Mouse (Mus musculus): ENCODE measurements at regions not wholly inside any gene's neighbourhood (a gene's known extent, or its start where the extent isn't known, plus 50 kb on each side); places are given as distances from the start of the nearest gene placed in this dataset.

DNA sequence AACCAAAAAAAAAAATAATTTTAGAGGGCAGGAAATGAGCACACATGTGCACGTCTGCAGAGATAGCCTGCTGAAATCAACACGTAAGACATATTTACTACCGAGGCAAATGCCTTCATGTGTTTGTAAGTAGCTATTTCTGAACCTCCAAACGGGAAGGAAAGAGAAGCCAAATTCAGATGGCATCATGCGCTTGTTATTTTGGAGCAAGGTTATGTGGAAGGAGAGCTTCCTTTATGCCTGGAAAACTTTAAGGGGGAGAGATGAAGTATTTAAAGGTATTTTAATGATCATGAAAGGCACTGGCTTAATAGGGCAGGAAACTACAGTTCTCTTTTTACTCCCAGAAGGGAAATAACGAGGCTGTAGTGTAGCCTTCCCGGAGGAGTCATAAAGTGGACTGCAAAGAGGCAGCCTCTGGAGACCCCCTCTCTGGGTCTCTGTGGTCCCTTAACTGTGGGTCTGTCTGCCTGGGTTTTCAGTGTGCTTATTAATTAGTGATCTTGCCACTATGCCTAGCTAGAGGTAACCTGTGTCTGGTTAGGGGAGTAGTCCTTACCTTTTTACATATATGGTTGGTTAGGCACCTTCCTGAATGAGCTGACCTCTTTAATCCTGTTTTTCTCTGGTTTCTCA is 672.4 kb downstream of the Bcl11a start:
- H3K9ac ChIP-seq (replicated peaks; ENCODE audit: low read depth), result no peak overlapping the region
- H3K27me3 ChIP-seq (replicated peaks; ENCODE audit: insufficient read depth, low read length), result no peaks in the 10 kb centered on the region
- H3K4me3 ChIP-seq (ENCODE audit: low read depth, low read length), result no peak overlapping the region
- H3K4me2 ChIP-seq (replicated peaks; ENCODE audit: low read depth, low read length), result no peak overlapping the region
- 56% methylated on average over 7 of the region's 7 CpGs for WGBS
- ATAC-seq, result no peak
- no peak overlapping the region for H3K27ac ChIP-seq (ENCODE audit: low read length)
- H3K4me1 ChIP-seq (ENCODE audit: insufficient read depth, low read depth, low read length), result no peaks in the 10 kb centered on the region; the same call in 1 of the 2 replicates
- H3K36me3 ChIP-seq (ENCODE audit: insufficient read depth, low read length), result no peaks in the 10 kb centered on the region
- no peaks in the 10 kb centered on the region for H3K9me3 ChIP-seq (ENCODE audit: low read length)
- TF ChIP-seq EP300 (IDR thresholded peaks at IDR 0.05), result no peak
- no peak for TF ChIP-seq CTCF (IDR thresholded peaks at IDR 0.05)
- no peak for DNase-seq (ENCODE audit: low spot score)

DNA sequence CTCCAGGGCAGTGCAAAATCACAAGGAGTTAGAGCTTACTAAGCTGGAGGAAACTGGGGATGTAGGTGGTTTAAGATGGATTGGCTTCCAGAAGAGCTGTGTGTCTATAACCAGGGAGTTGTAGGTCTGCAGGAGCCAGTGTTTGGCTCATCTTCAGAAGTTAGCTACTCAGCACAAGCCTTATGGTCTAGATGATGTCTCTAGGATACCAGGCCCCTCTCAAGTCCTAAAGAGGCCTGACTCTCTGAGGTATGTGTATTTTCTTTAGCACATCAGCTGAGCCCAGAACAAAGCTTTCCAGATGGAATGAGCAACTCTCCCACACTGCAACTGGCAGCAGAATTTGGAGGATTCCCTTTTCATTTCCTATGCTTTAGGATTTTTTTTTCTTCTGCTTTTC is 680.3 kb downstream of the Bcl11a start:
- no peaks in the 10 kb centered on the region for H3K36me3 ChIP-seq (ENCODE audit: insufficient read depth, low read length)
- no peaks in the 10 kb centered on the region for H3K9me3 ChIP-seq (ENCODE audit: low read length)
- H3K27me3 ChIP-seq (replicated peaks; ENCODE audit: insufficient read depth, low read length), result no peaks in the 10 kb centered on the region
- H3K4me3 ChIP-seq (ENCODE audit: low read depth, low read length), result no peak overlapping the region
- ATAC-seq (no peak), DNase-seq (ENCODE audit: low spot score) (no peak)
- no peak overlapping the region for H3K9ac ChIP-seq (replicated peaks; ENCODE audit: low read depth)
- no peak overlapping the region for H3K27ac ChIP-seq (ENCODE audit: low read length)
- no peaks in the 10 kb centered on the region for H3K4me1 ChIP-seq (ENCODE audit: insufficient read depth, low read depth, low read length)
- TF ChIP-seq CTCF (IDR thresholded peaks at IDR 0.05) (no peak), EP300 (IDR thresholded peaks at IDR 0.05) (no peak)
- H3K4me2 ChIP-seq (replicated peaks; ENCODE audit: low read depth, low read length), result no peak overlapping the region

DNA sequence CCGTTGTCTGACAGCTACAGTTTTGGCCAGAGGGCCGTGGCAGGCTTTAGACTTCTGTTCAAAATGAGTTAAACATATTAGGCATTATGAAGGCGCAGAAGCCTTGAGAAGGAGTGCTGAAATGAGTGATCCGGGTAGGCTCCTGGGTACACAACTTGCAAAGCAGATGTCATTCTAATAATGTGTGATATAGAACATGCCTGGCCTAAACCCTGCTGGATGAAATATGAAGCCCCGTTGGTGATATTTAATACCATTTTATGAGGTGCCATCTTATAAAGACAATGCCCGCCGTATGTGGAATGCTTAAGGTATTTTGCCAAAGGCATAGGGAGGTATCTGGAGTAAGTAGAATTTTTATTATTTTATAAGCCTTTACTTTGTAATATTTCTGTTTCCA is 705.6 kb downstream of the Bcl11a start:
- 69% methylated on average over 7 of the region's 7 CpGs for WGBS
- Histone ChIP-seq H3K27ac (ENCODE audit: low read length) (no peak overlapping the region), H3K4me3 (ENCODE audit: low read depth, low read length) (no peak overlapping the region), H3K27me3 (replicated peaks; ENCODE audit: insufficient read depth, low read length) (no peaks in the 10 kb centered on the region), H3K9me3 (ENCODE audit: low read length) (no peaks in the 10 kb centered on the region), H3K9ac (replicated peaks; ENCODE audit: low read depth) (no peak overlapping the region), H3K4me2 (replicated peaks; ENCODE audit: low read depth, low read length) (no peak overlapping the region), H3K36me3 (ENCODE audit: insufficient read depth, low read length) (no peaks in the 10 kb centered on the region), H3K4me1 (ENCODE audit: insufficient read depth, low read depth, low read length) (no peaks in the 10 kb centered on the region)
- TF ChIP-seq EP300 (IDR thresholded peaks at IDR 0.05), result no peak
- TF ChIP-seq CTCF (IDR thresholded peaks at IDR 0.05), result no peak
- DNase-seq (ENCODE audit: low spot score) (no peak), ATAC-seq (no peak)

DNA sequence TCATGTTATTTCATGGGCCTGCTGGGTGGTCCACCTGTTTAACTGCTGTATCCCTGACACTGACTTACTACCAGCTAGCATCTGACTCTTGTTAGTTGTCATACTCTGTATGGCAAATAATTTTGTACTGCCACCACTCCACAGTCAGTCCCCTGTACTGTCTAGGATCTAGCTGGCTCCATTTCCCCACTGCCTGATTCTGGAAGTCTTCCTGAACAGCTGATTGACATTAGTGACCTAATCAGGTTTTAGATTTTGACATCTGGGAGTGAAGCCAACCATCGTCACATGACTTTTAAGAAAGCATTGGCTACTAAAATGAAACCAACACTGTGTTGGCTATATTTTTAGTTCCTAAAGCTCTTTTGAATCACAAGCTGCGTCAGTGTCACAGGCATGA is 711.3 kb downstream of the Bcl11a start:
- Histone ChIP-seq H3K4me1 (ENCODE audit: insufficient read depth, low read depth, low read length) (no peaks in the 10 kb centered on the region), H3K4me3 (ENCODE audit: low read depth, low read length) (no peak overlapping the region), H3K9ac (replicated peaks; ENCODE audit: low read depth) (no peak overlapping the region), H3K9me3 (ENCODE audit: low read length) (no peaks in the 10 kb centered on the region), H3K27me3 (replicated peaks; ENCODE audit: insufficient read depth, low read length) (no peaks in the 10 kb centered on the region), H3K27ac (ENCODE audit: low read length) (no peak overlapping the region), H3K36me3 (ENCODE audit: insufficient read depth, low read length) (no peaks in the 10 kb centered on the region), H3K4me2 (replicated peaks; ENCODE audit: low read depth, low read length) (no peak overlapping the region)
- no peak for DNase-seq (ENCODE audit: low spot score)
- WGBS, result 68% methylated on average over 2 of the region's 2 CpGs
- no peak for ATAC-seq
- TF ChIP-seq EP300 (IDR thresholded peaks at IDR 0.05) (no peak), CTCF (IDR thresholded peaks at IDR 0.05) (no peak)

DNA sequence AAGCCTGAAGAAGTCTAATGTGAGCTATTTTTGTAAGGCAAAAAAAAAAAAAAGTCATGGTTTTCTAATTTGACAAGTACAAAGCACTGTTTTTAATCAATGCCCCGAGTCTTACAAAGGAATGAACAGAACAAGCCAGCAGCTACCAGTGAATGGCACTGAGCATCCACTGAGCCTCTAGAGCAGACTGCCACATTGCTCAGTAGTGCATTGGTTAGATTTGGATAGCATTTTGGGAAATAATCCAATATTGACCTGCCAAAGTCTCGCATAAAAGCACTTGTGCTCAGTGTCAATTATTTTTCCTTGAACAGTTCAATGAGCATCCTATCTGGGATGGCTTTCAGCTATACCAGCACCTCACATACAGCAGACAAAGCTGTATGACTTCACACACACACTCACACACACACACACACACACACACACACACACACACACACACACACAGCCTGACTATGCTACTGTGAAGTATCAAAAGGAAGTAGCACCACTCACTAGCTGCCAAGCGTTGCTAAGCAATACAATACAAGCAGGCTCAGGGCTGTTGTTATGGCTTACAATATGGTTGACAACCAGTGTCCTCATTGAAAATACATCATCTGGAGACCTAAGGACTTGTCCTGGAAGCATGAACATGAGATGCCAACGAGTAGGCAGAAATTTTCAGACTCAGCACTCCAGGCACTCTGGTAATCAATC is 717.8 kb downstream of the Bcl11a start:
- Histone ChIP-seq H3K27me3 (replicated peaks; ENCODE audit: insufficient read depth, low read length) (no peaks in the 10 kb centered on the region), H3K27ac (ENCODE audit: low read length) (no peak overlapping the region), H3K4me2 (replicated peaks; ENCODE audit: low read depth, low read length) (no peak overlapping the region), H3K36me3 (ENCODE audit: insufficient read depth, low read length) (no peaks in the 10 kb centered on the region), H3K9me3 (ENCODE audit: low read length) (no peaks in the 10 kb centered on the region), H3K9ac (replicated peaks; ENCODE audit: low read depth) (no peak overlapping the region), H3K4me3 (ENCODE audit: low read depth, low read length) (no peak overlapping the region), H3K4me1 (ENCODE audit: insufficient read depth, low read depth, low read length) (no peaks in the 10 kb centered on the region)
- WGBS, result 67% methylated on average over 4 of the region's 4 CpGs
- ATAC-seq (no peak), DNase-seq (ENCODE audit: low spot score) (no peak)
- TF ChIP-seq CTCF (IDR thresholded peaks at IDR 0.05) (no peak), EP300 (IDR thresholded peaks at IDR 0.05) (no peak)

DNA sequence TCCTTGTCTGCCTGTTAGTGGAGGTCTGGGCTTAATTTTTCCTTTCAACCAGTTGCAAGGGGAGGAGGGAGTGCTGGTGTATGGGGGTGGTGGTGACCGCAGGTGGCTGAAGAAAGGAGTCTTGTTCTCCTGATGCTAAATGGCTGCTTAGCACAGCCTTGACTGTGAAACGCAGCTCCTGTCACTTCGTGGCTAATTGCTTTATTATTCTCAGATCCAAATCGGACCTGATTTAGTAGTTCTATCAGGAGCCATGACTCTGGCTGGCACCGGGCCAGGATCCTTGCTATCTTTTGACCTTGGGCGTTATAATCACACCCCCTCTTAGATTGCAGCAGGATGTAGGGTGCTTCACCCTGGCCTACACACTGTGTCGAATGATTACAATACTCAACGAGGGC is 726.8 kb downstream of the Bcl11a start:
- 66% methylated on average over 8 of the region's 8 CpGs for WGBS
- Histone ChIP-seq H3K4me1 (ENCODE audit: insufficient read depth, low read depth, low read length) (no peaks in the 10 kb centered on the region), H3K36me3 (ENCODE audit: insufficient read depth, low read length) (no peaks in the 10 kb centered on the region), H3K9ac (replicated peaks; ENCODE audit: low read depth) (no peak overlapping the region), H3K9me3 (ENCODE audit: low read length) (no peaks in the 10 kb centered on the region), H3K4me2 (replicated peaks; ENCODE audit: low read depth, low read length) (no peak overlapping the region), H3K27ac (ENCODE audit: low read length) (no peak overlapping the region), H3K4me3 (ENCODE audit: low read depth, low read length) (no peak overlapping the region), H3K27me3 (replicated peaks; ENCODE audit: insufficient read depth, low read length) (no peaks in the 10 kb centered on the region)
- ATAC-seq, result no peak
- TF ChIP-seq CTCF (IDR thresholded peaks at IDR 0.05) (no peak), EP300 (IDR thresholded peaks at IDR 0.05) (no peak)
- DNase-seq (ENCODE audit: low spot score), result no peak

All from lung, postnatal 0 days (tissue).